Mouse (Mus musculus) hindbrain, embryonic 10.5 days (tissue): ENCODE results near the gene Prpf6. TPM values are rescaled to one million over a fixed set of nuclear protein-coding genes. Genes with fewer than 3 reads are reported as not detected.

Source experiments
- DNase-seq: peaks from one replicate; pipeline ENCODE4 v3.0.0-alpha.2; 2017; ENCODE audit warnings: low spot score
- H3K27ac ChIP-seq: fragments of 300-500 bp; sonication (generic); 2 replicates; pipeline ENCODE4 v1.5.1; 2016; ENCODE audit warnings: mild to moderate bottlenecking, moderate library complexity
- H3K27me3 ChIP-seq: fragments of 300-500 bp; sonication (generic); 2 replicates; pipeline ENCODE4 v1.6.1; 2016; ENCODE audit warnings: mild to moderate bottlenecking; ENCODE audit not compliant: poor library complexity, insufficient read depth, severe bottlenecking
- H3K36me3 ChIP-seq: fragments of 300-500 bp; sonication (generic); 2 replicates; pipeline ENCODE4 v1.6.1; 2016; ENCODE audit warnings: mild to moderate bottlenecking, moderate library complexity
- H3K4me1 ChIP-seq: fragments of 300-500 bp; sonication (generic); replicated peaks from 2 replicates; pipeline ENCODE4 v1.6.1; 2016; ENCODE audit warnings: mild to moderate bottlenecking
- H3K4me3 ChIP-seq: fragments of 300-500 bp; sonication (generic); 2 replicates; pipeline ENCODE4 v1.5.1; 2016; ENCODE audit warnings: mild to moderate bottlenecking, moderate library complexity
- H3K9me3 ChIP-seq: fragments of 300-500 bp; sonication (generic); 2 replicates; pipeline ENCODE4 v1.6.1; 2016; ENCODE audit warnings: mild to moderate bottlenecking, moderate library complexity
- WGBS: fragments of 180-500 bp; shearing (Covaris S2); methylation state at CpG from one replicate; pipeline ENCODE4 v1.1.7; 2016; 5-methylcytosine and 5-hydroxymethylcytosine counted together
- polyA plus RNA-seq: library from polyadenylated mRNA; unstranded; fragments of >200 nt; fragmentation: Nextera tagmentation; extraction: Ambion mirVana; gene quantifications from 2 replicates; pipeline ENCODE4 v1.2.1, GENCODE M21; 2016

The Prpf6 gene
- polyA plus RNA-seq, 1 experiment from 2014 or later = 65.0 TPM

DNA sequence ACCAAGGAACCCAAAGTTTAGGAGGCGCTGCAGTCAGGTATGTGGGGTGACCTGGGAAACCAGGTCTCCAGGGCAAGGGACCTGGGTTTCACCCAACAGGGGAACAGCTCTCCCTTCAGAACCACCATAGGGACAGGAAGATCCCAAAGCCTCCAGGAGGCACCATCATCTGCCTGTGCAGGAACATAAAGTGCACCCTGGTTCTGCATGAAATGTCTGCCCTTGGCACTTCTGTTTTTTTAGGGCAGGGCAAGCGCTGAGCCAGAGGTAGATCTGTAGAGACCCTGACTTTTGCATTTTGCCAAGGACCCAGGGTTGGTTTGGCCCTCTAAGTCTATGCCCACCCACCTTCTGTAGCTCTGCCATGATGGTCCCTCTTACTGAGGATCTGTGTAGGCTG lies 9.3 kb upstream of the Prpf6 start:
- DNase-seq = no peak
- Histone ChIP-seq H3K4me1 (peaks cover 31% of the 10 kb centered on the region), H3K9me3 (no peaks in the 10 kb centered on the region), H3K27me3 (no peaks in the 10 kb centered on the region), H3K4me3 (peak overlapping the region; percentile 80), H3K36me3 (peaks cover 39% of the 10 kb centered on the region), H3K27ac (no peak overlapping the region)
- WGBS = 79% methylated on average over 2 of the region's 2 CpGs

DNA sequence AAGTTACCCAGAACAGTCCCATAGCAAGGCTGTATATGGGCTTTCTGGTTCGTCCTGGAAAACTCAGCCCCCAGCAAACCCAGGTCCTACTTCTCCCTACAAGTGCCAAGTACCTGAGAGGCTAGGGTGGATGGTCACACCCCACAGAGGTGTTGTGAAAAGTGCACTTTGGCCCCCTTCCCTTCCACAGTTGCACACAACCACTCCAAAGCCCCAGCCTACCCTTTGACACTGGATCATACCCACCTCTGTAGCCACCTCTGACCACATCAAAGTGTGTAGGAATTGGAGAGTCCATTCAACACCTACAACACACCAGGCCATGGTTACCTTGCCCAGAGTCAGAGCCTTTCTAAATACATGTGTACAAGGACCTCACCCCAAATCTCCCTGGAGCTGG lies 8.7 kb upstream of the Prpf6 start:
- no peaks in the 10 kb centered on the region for H3K9me3 ChIP-seq
- H3K4me1 ChIP-seq = peaks cover 28% of the 10 kb centered on the region
- DNase-seq = no peak
- no peak overlapping the region for H3K27ac ChIP-seq
- WGBS = 86% methylated on average over 1 of the region's 1 CpGs
- no peaks in the 10 kb centered on the region for H3K27me3 ChIP-seq
- peaks cover 45% of the 10 kb centered on the region for H3K36me3 ChIP-seq
- no peak overlapping the region for H3K4me3 ChIP-seq

DNA sequence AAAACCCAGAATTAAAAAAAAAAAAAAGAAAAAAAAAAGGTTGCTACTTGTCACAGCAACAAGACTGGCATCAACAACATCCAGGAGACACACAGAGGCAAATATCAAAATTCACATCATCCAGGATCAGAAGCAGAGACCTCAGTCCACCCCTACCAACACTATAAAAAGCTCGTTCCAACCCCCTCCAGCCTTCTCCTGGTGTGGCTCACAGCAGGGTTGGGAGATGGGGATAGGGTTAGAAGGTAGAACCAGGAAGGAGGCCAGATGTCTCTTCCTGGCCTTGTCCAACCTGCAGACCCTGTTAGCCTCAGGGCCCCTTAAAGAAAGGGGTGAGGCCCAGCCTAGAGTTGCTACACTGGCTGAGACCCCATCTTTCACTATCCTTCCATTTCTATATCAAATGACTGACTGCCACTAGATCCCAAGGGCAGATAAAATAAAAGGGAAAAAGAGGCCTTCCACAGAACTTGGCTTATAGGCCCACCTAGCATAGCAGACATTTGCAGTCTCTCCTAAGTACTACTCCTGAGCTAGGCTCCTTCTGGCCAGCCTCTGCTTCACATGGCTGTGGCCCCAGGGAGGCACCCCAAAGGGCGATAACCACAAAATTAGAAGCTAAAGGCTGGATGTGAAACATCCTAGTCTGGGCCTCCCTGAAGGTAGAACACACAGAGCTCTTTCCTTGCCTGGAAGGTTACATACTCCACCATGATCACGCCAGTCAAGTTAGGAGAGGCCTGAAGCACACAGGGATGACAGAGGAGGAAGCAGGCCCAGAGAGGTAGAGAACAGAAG lies 8.0 kb upstream of the Prpf6 start:
- Histone ChIP-seq H3K27me3 (no peaks in the 10 kb centered on the region), H3K4me3 (no peak overlapping the region), H3K36me3 (peaks cover 52% of the 10 kb centered on the region), H3K9me3 (no peaks in the 10 kb centered on the region), H3K27ac (no peak overlapping the region), H3K4me1 (peaks cover 28% of the 10 kb centered on the region)
- DNase-seq = no peak
- 87% methylated on average over 3 of the region's 3 CpGs for WGBS

DNA sequence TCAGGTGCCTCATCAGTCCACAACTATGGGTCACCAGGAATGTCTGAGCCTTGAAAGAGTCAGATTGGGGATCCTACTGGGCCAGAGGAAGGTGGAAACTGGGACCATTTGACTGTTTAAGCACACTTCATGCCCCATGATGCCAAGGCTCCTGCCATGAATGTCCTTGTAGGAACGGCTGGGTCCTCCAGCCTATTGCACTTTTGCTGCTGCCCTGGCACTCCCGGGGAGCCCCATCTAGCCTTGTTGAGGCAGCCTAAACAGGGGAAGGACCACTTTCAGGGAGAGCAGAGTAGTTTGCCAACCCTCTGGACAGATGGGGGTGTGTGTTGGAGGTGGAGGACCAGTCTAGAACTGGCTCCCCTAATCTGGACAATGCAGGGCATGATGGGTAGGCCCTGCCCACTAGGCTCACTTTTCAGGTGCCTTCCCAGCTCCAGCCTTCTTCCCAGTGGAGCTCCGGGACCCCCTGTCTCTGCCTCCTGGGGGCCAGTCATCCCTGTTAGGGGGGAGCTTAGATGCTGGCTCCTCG lies 7.2 kb upstream of the Prpf6 start, which contains the start of gene Uckl1:
TSS of gene Uckl1 (minus strand) at position 482 of the 532 bp plus-strand sequence.
- Histone ChIP-seq H3K9me3 (no peaks in the 10 kb centered on the region), H3K27me3 (no peaks in the 10 kb centered on the region), H3K27ac (no peak within 1 kb of the TSS), H3K4me3 (no peak within 1 kb of the TSS), H3K36me3 (peaks cover 60% of the 10 kb centered on the region), H3K4me1 (peaks cover 25% of the 10 kb centered on the region)
- WGBS = 90% methylated on average over 4 of the region's 4 CpGs
- DNase-seq = no peak

DNA sequence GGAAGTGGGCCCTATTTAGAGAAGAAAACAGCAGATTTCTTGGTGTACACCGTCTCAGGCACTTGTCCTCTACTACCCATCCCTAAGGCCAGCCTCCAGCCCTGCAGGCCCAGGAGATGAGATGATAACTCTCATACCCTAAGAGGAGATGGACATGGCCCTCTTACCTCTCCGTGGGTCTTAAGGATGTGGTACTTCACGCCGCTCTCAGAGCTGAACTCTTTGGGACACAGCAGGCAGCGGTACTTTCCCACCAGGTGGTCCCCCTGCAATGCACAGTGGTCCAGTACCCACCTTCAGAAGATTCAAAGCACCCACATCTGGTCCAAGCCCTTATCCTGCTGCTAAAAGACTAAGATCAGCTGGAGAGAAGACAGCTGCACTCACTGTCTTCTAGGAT lies 6.2 kb upstream of the Prpf6 start:
- H3K27me3 ChIP-seq = no peaks in the 10 kb centered on the region
- no peak for DNase-seq
- H3K4me3 ChIP-seq = no peak overlapping the region
- peaks cover 71% of the 10 kb centered on the region for H3K36me3 ChIP-seq
- no peak overlapping the region for H3K27ac ChIP-seq
- peaks cover 19% of the 10 kb centered on the region for H3K4me1 ChIP-seq
- H3K9me3 ChIP-seq = no peaks in the 10 kb centered on the region
- 94% methylated on average over 5 of the region's 5 CpGs for WGBS

DNA sequence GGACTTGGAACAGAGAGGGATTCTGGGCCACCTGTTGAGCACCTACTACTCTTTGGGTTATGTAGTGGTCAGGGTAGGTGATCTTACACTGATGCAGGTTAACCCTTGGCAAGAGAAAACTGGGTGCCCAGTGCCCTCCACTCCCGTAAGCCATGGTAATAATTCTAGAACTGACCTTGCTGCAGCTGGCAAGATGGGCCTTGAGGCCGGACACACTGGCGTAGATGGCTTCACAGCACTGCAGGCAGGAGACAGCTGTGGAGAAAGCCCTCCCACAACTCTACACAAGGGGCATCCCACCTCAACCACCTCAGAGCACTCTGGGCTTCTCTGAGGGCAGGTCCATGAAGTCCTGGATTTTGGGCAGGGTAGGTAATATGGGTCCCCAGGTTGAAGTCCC lies 5.5 kb upstream of the Prpf6 start:
- Histone ChIP-seq H3K4me3 (no peak overlapping the region), H3K9me3 (no peaks in the 10 kb centered on the region), H3K27ac (no peak overlapping the region), H3K27me3 (no peaks in the 10 kb centered on the region), H3K4me1 (peaks cover 19% of the 10 kb centered on the region), H3K36me3 (peaks cover 75% of the 10 kb centered on the region)
- DNase-seq = no peak
- whole genome bisulfite sequencing = 90% methylated on average over 3 of the region's 3 CpGs

DNA sequence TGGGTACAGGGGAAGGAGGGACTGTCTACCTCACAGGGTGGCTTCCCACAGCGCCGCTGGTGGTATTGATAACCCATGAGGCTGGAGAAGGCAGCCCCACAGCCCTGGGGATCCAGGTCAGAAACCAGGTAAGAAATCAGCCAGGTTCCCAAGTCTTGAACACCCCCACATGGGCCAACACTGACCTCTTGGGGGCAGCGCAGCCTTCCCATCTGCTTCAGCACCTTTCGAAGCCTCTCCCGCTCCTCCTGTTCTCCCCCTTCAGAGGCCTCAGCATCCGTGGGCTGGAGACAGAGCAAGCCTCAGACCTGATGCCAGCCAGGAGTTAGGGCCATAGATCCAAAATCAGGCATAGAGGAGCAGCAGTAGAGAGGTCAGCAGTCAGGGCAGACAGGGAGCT lies 3.9 kb upstream of the Prpf6 start:
- Histone ChIP-seq H3K4me3 (no peak overlapping the region), H3K36me3 (peaks cover 75% of the 10 kb centered on the region), H3K27me3 (no peaks in the 10 kb centered on the region), H3K9me3 (no peaks in the 10 kb centered on the region), H3K27ac (no peak overlapping the region), H3K4me1 (peaks cover 22% of the 10 kb centered on the region)
- DNase-seq = no peak
- WGBS = 88% methylated on average over 6 of the region's 6 CpGs

DNA sequence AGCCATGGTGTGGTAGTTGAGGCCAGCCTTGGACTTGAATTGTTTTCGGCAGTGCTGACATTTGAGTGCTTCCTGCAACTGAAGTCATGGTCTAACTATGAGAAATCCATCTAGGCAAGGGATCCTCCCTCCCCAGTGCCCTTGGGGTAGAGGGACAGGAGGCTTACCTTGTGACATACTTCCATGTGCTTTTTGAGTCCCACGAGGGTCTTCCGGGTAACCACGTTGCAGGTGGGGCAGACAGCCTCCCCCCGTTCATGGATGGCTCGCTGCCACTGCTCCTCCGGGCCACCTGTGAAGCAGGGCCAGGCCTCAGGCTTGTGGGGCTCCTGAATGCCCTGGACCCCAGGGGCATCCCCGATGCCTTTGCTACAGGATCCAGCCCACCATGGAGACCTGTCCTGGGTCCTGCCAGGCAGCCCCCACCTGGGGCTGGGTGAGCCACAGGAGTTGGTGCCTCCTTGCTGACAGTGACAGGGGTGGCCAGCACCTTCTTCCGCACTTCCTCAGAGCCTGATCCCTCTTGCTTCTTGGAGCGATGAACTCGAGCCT lies 3.4 kb upstream of the Prpf6 start:
- WGBS = 92% methylated on average over 11 of the region's 11 CpGs
- Histone ChIP-seq H3K36me3 (peaks cover 75% of the 10 kb centered on the region), H3K27ac (no peak overlapping the region), H3K4me1 (peaks cover 27% of the 10 kb centered on the region), H3K27me3 (no peaks in the 10 kb centered on the region), H3K4me3 (no peak overlapping the region), H3K9me3 (no peaks in the 10 kb centered on the region)
- no peak for DNase-seq

DNA sequence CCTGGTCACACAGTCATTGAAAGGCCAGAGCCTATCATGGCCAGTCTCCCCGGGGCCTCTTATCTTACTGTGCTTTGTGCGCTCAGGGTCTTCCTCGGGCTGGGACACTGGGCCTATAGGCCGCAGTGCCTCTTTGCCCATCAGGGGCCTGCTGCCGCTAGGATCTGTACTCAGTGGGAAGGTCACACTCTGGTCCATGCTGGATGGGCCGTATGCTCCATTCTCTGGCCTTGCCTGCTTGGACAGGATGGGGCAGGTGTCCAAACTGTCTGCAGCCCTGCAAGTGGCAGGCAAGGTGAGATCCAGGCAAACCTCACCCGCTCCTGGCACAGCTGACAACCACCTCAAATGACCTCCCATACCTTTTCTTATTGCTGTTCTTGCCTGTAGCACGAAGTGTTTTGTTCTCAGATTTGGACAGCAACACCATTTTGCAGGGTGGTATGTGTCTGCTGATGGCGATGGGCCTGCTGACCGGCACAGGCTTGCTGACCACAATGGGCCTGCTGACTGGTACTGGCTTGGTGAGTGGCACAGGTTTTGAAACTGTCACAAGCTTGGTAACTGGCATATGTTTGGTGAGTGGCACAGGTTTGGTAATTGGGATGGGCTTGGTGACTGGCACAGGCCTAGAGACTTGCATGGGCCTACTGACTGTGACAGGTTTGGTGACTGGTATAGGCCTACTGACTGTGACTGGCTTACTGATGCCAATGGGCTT lies 2.5 kb upstream of the Prpf6 start:
- WGBS = 93% methylated on average over 10 of the region's 10 CpGs
- H3K27me3 ChIP-seq = no peaks in the 10 kb centered on the region
- no peak for DNase-seq
- H3K9me3 ChIP-seq = no peaks in the 10 kb centered on the region
- H3K4me1 ChIP-seq = peaks cover 29% of the 10 kb centered on the region
- peaks cover 67% of the 10 kb centered on the region for H3K36me3 ChIP-seq
- H3K27ac ChIP-seq = no peak overlapping the region
- H3K4me3 ChIP-seq = no peak overlapping the region

DNA sequence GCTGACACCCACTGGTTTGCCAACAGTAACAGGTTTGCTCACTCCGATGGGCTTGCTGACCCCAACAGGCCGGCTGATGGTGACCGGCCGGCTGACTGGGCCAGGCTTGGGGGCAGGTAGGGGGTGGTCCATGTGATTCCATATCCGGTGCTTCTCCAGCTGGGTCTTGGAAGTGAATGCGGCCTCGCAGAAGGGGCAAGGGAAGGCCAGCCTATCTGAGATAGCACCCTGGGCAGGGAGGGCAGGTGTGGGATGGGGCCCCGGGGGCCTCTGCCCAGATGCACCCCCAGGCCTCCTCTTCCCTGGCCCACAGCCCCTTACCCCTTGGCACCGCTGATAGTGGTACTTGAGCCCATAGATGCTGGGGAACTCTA lies 1.9 kb upstream of the Prpf6 start:
- DNase-seq = no peak
- Histone ChIP-seq H3K4me3 (no peak overlapping the region), H3K27ac (no peak overlapping the region), H3K4me1 (peaks cover 29% of the 10 kb centered on the region), H3K27me3 (no peaks in the 10 kb centered on the region), H3K36me3 (peaks cover 62% of the 10 kb centered on the region), H3K9me3 (no peaks in the 10 kb centered on the region)
- 97% methylated on average over 9 of the region's 9 CpGs for WGBS

DNA sequence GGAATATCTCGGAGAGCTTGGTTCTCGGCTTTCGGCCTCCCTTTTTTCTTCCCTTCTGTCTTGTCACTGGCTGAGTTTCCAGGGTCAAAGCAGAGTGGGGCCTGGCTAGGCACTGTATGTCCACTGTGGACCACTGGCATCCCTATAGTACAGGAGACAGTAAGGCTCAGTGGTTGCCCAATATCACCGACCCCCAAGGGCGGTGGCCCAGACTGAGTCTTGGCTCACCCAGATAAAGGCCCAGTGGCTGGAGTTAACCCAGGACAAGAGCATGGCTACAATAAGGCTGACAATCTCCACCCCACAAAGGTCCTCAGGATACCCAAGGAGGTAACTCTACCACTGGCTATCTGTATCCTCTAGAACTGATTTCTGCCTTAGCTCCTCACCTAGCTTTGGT lies 1.2 kb upstream of the Prpf6 start:
- Histone ChIP-seq H3K4me3 (no peak overlapping the region), H3K4me1 (peaks cover 29% of the 10 kb centered on the region), H3K27ac (no peak overlapping the region), H3K36me3 (peaks cover 58% of the 10 kb centered on the region), H3K27me3 (no peaks in the 10 kb centered on the region), H3K9me3 (no peaks in the 10 kb centered on the region)
- DNase-seq = no peak
- 94% methylated on average over 5 of the region's 5 CpGs for WGBS

DNA sequence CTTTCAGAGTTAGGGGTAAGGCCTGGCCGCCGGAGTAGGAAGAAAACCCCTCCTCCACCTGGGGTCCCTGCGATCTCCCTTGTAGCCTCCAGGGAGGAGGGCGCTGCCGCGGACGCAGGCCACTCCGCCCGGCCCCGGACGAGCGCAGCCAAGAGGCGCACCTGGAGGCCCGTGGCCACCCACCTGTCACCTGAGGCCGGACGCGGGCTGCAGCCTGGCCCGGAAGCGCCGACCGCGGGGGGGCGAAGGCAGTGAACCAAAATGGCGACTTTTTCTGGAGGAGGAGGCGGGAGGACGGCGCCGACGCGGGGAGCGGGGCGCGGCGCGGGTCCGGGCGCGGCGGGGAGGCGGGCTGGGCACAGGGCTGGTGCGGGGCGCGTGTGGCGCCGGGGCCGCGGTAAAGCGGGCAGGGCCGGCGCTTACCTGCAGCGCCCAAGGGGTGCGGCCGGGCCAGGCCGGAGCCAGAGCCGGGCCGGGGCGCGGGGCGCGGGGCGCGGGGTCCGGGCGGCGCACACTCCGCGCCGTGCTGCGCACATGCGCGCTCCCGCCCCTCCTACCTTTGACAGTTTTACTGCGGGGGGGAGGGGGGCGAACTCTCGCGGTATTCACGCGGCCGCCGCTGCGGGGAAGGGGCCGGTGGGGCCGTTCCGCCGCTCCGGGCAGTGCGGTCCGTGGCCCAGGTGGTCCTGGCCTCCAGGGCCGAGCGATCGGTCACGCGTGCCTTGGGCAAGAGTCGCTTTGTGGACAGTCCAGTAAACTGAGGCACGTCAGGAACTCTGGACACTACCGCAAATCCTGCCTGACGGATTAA lies 768 bp downstream of the Prpf6 start, which contains the start of gene Zfp512b:
TSS of gene Zfp512b (minus strand) at position 573 of the 811 bp plus-strand sequence.
- peak within 1 kb of the TSS; percentile 96 for H3K27ac ChIP-seq
- peaks cover 33% of the 10 kb centered on the region for H3K4me1 ChIP-seq
- under 1% methylated on average over 97 of the region's 97 CpGs for WGBS
- peaks cover 50% of the 10 kb centered on the region for H3K36me3 ChIP-seq
- peak; percentile 81 for DNase-seq
- H3K9me3 ChIP-seq = no peaks in the 10 kb centered on the region
- peak within 1 kb of the TSS; percentile 88 for H3K4me3 ChIP-seq
- H3K27me3 ChIP-seq = no peaks in the 10 kb centered on the region
